Mouse (Mus musculus): Measurements from ENCODE around the gene Nfkb1.
A peak's percentile ranks its signal among the peaks of the same experiment; 100 is the strongest.

Nfkb1 gene

GRCm38 (mm10) chr3:135691191-135692131 lies at the start of gene Nfkb1:
Gene Nfkb1 (minus strand): TSS chr3:135691547.
- ATAC-seq (ENCODE audit: low TSS enrichment): peak; percentile 72

- ATAC-seq (ENCODE audit: low TSS enrichment): no peak
Measured at GRCm38 (mm10) chr3:135740711-135741110, 49.4 kb upstream of the Nfkb1 start.

GRCm38 (mm10) chr3:135734736-135735135 lies 43.4 kb upstream of the Nfkb1 start:
- ATAC-seq (ENCODE audit: low TSS enrichment): no peak

- no peak for ATAC-seq (ENCODE audit: low TSS enrichment)
Measured at GRCm38 (mm10) chr3:135732747-135733445, 41.5 kb upstream of the Nfkb1 start.

- peak; percentile 92 for ATAC-seq (ENCODE audit: low TSS enrichment)
Measured at GRCm38 (mm10) chr3:135731292-135732047, 40.1 kb upstream of the Nfkb1 start.

- no peak for ATAC-seq (ENCODE audit: low TSS enrichment)
Measured at GRCm38 (mm10) chr3:135730790-135731189, 39.4 kb upstream of the Nfkb1 start.

GRCm38 (mm10) chr3:135729575-135729974 lies 38.2 kb upstream of the Nfkb1 start:
- ATAC-seq (ENCODE audit: low TSS enrichment): no peak

- ATAC-seq (ENCODE audit: low TSS enrichment): no peak
Measured at GRCm38 (mm10) chr3:135728900-135729299, 37.6 kb upstream of the Nfkb1 start.

- no peak for ATAC-seq (ENCODE audit: low TSS enrichment)
Measured at GRCm38 (mm10) chr3:135727339-135727738, 36.0 kb upstream of the Nfkb1 start.

GRCm38 (mm10) chr3:135726521-135727275 lies 35.4 kb upstream of the Nfkb1 start:
- no peak for ATAC-seq (ENCODE audit: low TSS enrichment)

- ATAC-seq (ENCODE audit: low TSS enrichment): no peak
Measured at GRCm38 (mm10) chr3:135726023-135726422, 34.7 kb upstream of the Nfkb1 start.

- no peak for ATAC-seq (ENCODE audit: low TSS enrichment)
Measured at GRCm38 (mm10) chr3:135722104-135722503, 30.8 kb upstream of the Nfkb1 start.

GRCm38 (mm10) chr3:135719969-135720368 lies 28.6 kb upstream of the Nfkb1 start:
- ATAC-seq (ENCODE audit: low TSS enrichment): no peak

- ATAC-seq (ENCODE audit: low TSS enrichment): no peak
Measured at GRCm38 (mm10) chr3:135719179-135719532, 27.8 kb upstream of the Nfkb1 start.

GRCm38 (mm10) chr3:135718323-135719178 lies 27.2 kb upstream of the Nfkb1 start:
- no peak for ATAC-seq (ENCODE audit: low TSS enrichment)

- peak; percentile 80 for ATAC-seq (ENCODE audit: low TSS enrichment)
Measured at GRCm38 (mm10) chr3:135713016-135713950, 21.9 kb upstream of the Nfkb1 start.

GRCm38 (mm10) chr3:135711613-135712012 lies 20.3 kb upstream of the Nfkb1 start:
- no peak for ATAC-seq (ENCODE audit: low TSS enrichment)

- ATAC-seq (ENCODE audit: low TSS enrichment): no peak
Measured at GRCm38 (mm10) chr3:135711040-135711570, 19.8 kb upstream of the Nfkb1 start.

GRCm38 (mm10) chr3:135703307-135703706 lies 12.0 kb upstream of the Nfkb1 start:
- ATAC-seq (ENCODE audit: low TSS enrichment): no peak

Data from frontal cortex, adult (tissue).